Mouse (Mus musculus): ENCODE data around the gene Lrmda. TPM values are rescaled to one million over a fixed set of nuclear protein-coding genes. Genes with fewer than 3 reads are reported as not detected.

Gene Lrmda
- polyA plus RNA-seq, 1 experiment from 2014 or later: 1.8 TPM

DNA sequence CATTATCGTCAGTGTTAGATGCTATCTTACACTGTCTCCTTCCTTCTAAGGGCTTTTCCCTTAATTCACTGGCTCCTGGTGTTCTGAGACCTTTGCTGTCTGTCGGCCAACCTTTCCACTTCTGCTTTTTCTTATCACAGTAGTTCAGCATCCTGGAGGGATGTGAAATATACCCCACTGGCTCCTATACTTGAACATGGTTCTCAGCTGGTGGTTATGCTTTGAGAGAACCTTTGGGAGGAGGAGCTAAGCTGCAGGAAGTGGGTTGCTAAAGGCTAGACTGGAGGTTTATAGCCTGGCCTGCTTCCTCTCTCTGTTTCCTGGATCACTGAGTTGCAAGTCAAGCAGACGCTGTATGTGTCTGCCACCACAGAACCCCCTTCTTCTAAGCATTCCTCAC lies 163.7 kb downstream of the Lrmda start:
- Histone ChIP-seq H3K4me1 (replicated peaks; ENCODE audit: control insufficient read depth, insufficient read depth, low read length) (no peaks in the 10 kb centered on the region), H3K9ac (ENCODE audit: low read depth, low read length) (no peak overlapping the region), H3K27me3 (replicated peaks; ENCODE audit: control insufficient read depth, insufficient read depth, low read length) (no peaks in the 10 kb centered on the region), H3K36me3 (ENCODE audit: control insufficient read depth, insufficient read depth) (no peaks in the 10 kb centered on the region), H3K4me2 (replicated peaks; ENCODE audit: low read depth) (no peak overlapping the region), H3K9me3 (ENCODE audit: control insufficient read depth) (no peaks in the 10 kb centered on the region), H3K27ac (ENCODE audit: low read depth, low read length) (no peak overlapping the region), H3K4me3 (ENCODE audit: low read depth, low read length) (no peak overlapping the region)
- no peak for ATAC-seq
- WGBS: 70% methylated on average over 3 of the region's 3 CpGs
- TF ChIP-seq CTCF (IDR thresholded peaks at IDR 0.05; ENCODE audit: low read depth): no peak

DNA sequence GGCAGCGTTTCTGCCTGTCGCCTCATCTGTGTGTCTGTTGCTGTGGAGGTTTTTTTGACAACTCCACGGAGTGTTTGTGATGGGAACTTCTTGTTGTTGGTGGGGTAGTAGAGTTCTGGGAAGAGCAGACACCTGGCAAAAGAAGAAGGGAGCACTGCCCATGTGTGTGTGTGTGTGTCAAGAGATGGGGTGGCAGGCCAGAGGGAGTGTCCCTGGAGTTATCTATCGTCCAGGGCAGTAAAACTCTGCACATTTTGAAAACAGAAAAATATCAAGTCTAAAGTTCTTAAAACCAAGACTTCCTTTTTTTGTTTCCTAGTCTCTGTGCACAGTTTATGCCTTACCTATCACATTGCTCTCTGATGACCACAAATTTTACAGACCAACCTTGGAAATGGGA lies 165.9 kb downstream of the Lrmda start:
- Histone ChIP-seq H3K4me3 (ENCODE audit: low read depth, low read length) (no peak overlapping the region), H3K9ac (ENCODE audit: low read depth, low read length) (no peak overlapping the region), H3K36me3 (ENCODE audit: control insufficient read depth, insufficient read depth) (no peaks in the 10 kb centered on the region), H3K9me3 (ENCODE audit: control insufficient read depth) (no peaks in the 10 kb centered on the region), H3K4me1 (replicated peaks; ENCODE audit: control insufficient read depth, insufficient read depth, low read length) (no peaks in the 10 kb centered on the region), H3K27ac (ENCODE audit: low read depth, low read length) (no peak overlapping the region), H3K27me3 (replicated peaks; ENCODE audit: control insufficient read depth, insufficient read depth, low read length) (no peaks in the 10 kb centered on the region), H3K4me2 (replicated peaks; ENCODE audit: low read depth) (no peak overlapping the region)
- WGBS: 67% methylated on average over 4 of the region's 4 CpGs
- ATAC-seq: no peak
- no peak for TF ChIP-seq CTCF (IDR thresholded peaks at IDR 0.05; ENCODE audit: low read depth)

DNA sequence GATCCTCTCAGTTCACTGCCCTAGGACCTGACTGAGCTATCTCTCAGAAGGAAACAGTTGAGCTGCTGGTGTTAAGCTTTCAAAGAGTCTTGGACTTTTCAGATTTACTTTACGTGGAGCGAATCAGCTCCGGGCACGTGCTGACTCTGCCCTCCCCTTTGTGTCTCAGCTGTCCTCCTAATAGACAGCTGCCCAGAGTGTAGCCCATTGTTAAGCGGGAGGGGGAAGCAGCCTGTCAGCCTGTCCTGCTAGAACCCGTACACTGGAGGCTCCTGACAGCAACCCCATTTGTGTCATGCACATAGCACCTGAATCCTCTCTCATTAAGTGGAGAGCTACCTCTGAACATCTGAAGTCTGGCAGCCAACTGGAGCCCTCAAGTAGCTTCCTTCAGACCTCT lies 170.6 kb downstream of the Lrmda start:
- 61% methylated on average over 6 of the region's 6 CpGs for WGBS
- ATAC-seq: no peak
- no peak for TF ChIP-seq CTCF (IDR thresholded peaks at IDR 0.05; ENCODE audit: low read depth)

DNA sequence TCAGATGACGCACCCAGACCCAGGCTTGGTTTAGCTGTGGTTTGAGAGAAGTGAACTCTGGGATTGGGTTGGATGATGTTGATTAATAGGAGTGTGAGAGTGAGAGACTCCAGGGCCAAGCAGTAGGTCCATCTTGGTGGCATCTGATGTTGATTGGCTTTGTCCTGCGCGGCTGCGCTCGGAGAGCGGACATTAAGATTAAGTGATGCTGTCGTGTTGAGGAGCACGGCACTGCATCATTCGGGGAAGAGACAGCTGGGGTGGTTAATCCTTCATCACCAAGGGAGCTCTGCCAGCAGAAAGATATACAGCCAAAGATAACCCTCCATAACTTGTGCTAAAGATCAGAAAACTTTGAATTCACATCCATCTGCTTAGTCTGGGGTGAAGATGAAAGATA lies 172.7 kb downstream of the Lrmda start:
- H3K36me3 ChIP-seq (ENCODE audit: control insufficient read depth, insufficient read depth): no peaks in the 10 kb centered on the region
- no peaks in the 10 kb centered on the region for H3K4me1 ChIP-seq (replicated peaks; ENCODE audit: control insufficient read depth, insufficient read depth, low read length)
- no peak for TF ChIP-seq CTCF (IDR thresholded peaks at IDR 0.05; ENCODE audit: low read depth)
- no peak for ATAC-seq
- no peaks in the 10 kb centered on the region for H3K9me3 ChIP-seq (ENCODE audit: control insufficient read depth)
- H3K27me3 ChIP-seq (replicated peaks; ENCODE audit: control insufficient read depth, insufficient read depth, low read length): no peaks in the 10 kb centered on the region
- H3K4me3 ChIP-seq (ENCODE audit: low read depth, low read length): no peak overlapping the region
- H3K9ac ChIP-seq (ENCODE audit: low read depth, low read length): no peak overlapping the region
- H3K4me2 ChIP-seq (replicated peaks; ENCODE audit: low read depth): no peak overlapping the region
- H3K27ac ChIP-seq (ENCODE audit: low read depth, low read length): no peak overlapping the region
- 77% methylated on average over 9 of the region's 9 CpGs for WGBS

More for the DNA sequence above, 170.6 kb downstream of the Lrmda start:
- Histone ChIP-seq H3K4me3 (ENCODE audit: low read depth, low read length) (no peak overlapping the region), H3K4me1 (replicated peaks; ENCODE audit: control insufficient read depth, insufficient read depth, low read length) (no peaks in the 10 kb centered on the region), H3K9ac (ENCODE audit: low read depth, low read length) (no peak overlapping the region), H3K27me3 (replicated peaks; ENCODE audit: control insufficient read depth, insufficient read depth, low read length) (no peaks in the 10 kb centered on the region), H3K4me2 (replicated peaks; ENCODE audit: low read depth) (no peak overlapping the region), H3K9me3 (ENCODE audit: control insufficient read depth) (no peaks in the 10 kb centered on the region), H3K27ac (ENCODE audit: low read depth, low read length) (no peak overlapping the region), H3K36me3 (ENCODE audit: control insufficient read depth, insufficient read depth) (no peaks in the 10 kb centered on the region)

DNA sequence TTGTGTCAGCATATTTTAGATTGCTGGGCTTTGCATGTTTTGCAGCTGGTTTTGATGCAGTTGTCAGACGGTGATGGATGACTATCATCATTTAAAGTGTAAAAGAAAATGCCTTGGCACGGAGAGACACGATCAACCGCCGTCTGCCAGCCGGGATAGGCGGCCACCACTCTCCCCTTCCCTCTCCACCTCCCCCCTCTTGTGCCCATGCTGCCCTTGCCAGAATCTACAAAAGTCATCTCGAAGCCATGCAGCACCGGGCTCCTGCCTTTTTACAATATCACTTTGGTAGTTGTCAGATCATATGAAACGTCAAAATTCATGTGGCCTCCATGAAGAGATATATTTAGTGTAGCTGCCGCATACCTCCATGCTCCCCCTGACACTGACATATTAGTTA lies 178.5 kb downstream of the Lrmda start:
- H3K36me3 ChIP-seq (ENCODE audit: control insufficient read depth, insufficient read depth): no peaks in the 10 kb centered on the region
- 66% methylated on average over 11 of the region's 11 CpGs for WGBS
- H3K4me2 ChIP-seq (replicated peaks; ENCODE audit: low read depth): no peak overlapping the region
- H3K27ac ChIP-seq (ENCODE audit: low read depth, low read length): no peak overlapping the region
- no peaks in the 10 kb centered on the region for H3K27me3 ChIP-seq (replicated peaks; ENCODE audit: control insufficient read depth, insufficient read depth, low read length)
- TF ChIP-seq CTCF (IDR thresholded peaks at IDR 0.05; ENCODE audit: low read depth): no peak
- H3K4me3 ChIP-seq (ENCODE audit: low read depth, low read length): no peak overlapping the region
- no peaks in the 10 kb centered on the region for H3K4me1 ChIP-seq (replicated peaks; ENCODE audit: control insufficient read depth, insufficient read depth, low read length)
- H3K9me3 ChIP-seq (ENCODE audit: control insufficient read depth): no peaks in the 10 kb centered on the region
- no peak for ATAC-seq
- no peak overlapping the region for H3K9ac ChIP-seq (ENCODE audit: low read depth, low read length)

DNA sequence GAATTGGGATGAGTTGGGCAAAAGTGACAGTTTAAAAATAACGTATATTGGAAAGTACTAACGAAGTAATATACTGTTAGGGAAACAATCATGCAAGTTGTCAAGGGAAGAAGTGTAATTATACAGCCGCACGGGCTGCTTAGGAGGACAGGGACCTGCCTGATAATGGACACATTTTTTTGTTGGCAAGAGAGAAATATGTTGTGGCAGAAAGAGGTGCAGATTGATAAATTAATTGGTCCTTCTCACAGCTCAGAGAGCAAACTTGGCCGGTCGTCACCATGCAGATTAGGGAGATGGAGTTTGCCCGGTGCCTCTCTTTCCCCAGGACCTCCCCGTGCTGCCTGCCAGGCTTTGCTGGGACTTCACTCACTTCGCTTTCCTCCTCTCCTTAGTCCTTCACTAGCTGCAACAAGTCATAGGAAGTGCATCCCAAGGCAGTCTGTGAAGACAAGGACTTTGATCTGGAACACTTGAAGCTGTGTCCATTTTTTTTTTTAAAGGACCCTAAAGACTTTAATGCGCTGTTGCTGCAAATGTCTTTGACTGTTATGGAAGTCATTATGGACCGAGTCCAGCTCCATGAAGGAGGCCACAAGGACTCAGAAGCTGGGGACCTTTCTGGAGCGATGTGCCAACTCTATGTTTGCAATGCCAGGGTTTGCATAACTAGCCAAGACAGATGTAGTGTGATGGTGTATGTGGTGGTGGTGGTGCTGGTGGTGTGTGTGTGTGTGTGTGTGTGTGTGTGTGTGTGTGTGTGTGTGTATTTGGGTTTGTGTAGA lies 179.3 kb downstream of the Lrmda start:
- Histone ChIP-seq H3K4me3 (ENCODE audit: low read depth, low read length) (no peak overlapping the region), H3K27ac (ENCODE audit: low read depth, low read length) (no peak overlapping the region), H3K9me3 (ENCODE audit: control insufficient read depth) (no peaks in the 10 kb centered on the region), H3K4me1 (replicated peaks; ENCODE audit: control insufficient read depth, insufficient read depth, low read length) (no peaks in the 10 kb centered on the region), H3K36me3 (ENCODE audit: control insufficient read depth, insufficient read depth) (no peaks in the 10 kb centered on the region), H3K27me3 (replicated peaks; ENCODE audit: control insufficient read depth, insufficient read depth, low read length) (no peaks in the 10 kb centered on the region), H3K9ac (ENCODE audit: low read depth, low read length) (no peak overlapping the region), H3K4me2 (replicated peaks; ENCODE audit: low read depth) (no peak overlapping the region)
- no peak for ATAC-seq
- no peak for TF ChIP-seq CTCF (IDR thresholded peaks at IDR 0.05; ENCODE audit: low read depth)
- WGBS: 71% methylated on average over 12 of the region's 12 CpGs

Measured in intestine, postnatal 0 days (tissue).